Comparison of ENCODE assay signal across 19 mouse cellular contexts in genomic region chr15:98526057-98526456, GRCm38 (mm10). TPM values are rescaled to one million over a fixed set of nuclear protein-coding genes. Genes with fewer than 3 reads are reported as not detected.
A peak's percentile ranks its signal among the peaks of the same experiment; 100 is the strongest.
DNase-seq lines count a peak whose midpoint lies in the region; ATAC-seq and TF ChIP-seq lines count a peak whose summit lies in the region.
"Had no signal": no experiment of that assay in that cellular context is flagged by ENCODE, and none has a peak within 500 bp of the region (broad histone marks: within the 10 kb centered on the region; RNA-seq: fewer than 3 reads in every experiment).

No protein-coding gene starts in this region.

- peak overlapping the region; percentile 41 for H3K27ac ChIP-seq in gastrocnemius, adult 2 months
- H3K27ac ChIP-seq: embryonic facial prominence, embryonic 12.5 days; heart, adult 2 months; neural tube, embryonic 15.5 days had no signal

- H3K4me3 ChIP-seq in gastrocnemius, adult 2 months: no peak overlapping the region
- H3K4me3 ChIP-seq: embryonic facial prominence, embryonic 12.5 days; heart, adult 2 months; neural tube, embryonic 15.5 days had no signal

- ATAC-seq in erythroblast, adult 5-6 weeks (replicated peaks; ENCODE audit: low FRiP score, poor library complexity, severe bottlenecking): peak; percentile 91
- peak; percentile 46; the same call in 1 of the 2 replicates for ATAC-seq in megakaryocyte progenitor cell, adult 5-6 weeks (replicated peaks; ENCODE audit: poor library complexity)
- ATAC-seq: inflammation-experienced regulatory T-cells, adult 6 months had no signal

- TF ChIP-seq CTCF in gastrocnemius, adult 2 months (IDR thresholded peaks at IDR 0.05): no peak

- no peak for DNase-seq in gastrocnemius, adult 2 months
- DNase-seq in gastrocnemius, postnatal 36 days: no peak
- peak; percentile 34 for DNase-seq in MN1 (ENCODE audit: low spot score)
- no peak for DNase-seq in embryo, embryonic 9.5 days (ENCODE audit: extremely low spot score)
- DNase-seq in frontal cortex, postnatal 10 days (ENCODE audit: low spot score in 2 of 2): no peak
- DNase-seq in frontal cortex, adult 2 months (ENCODE audit: extremely low spot score in 1 of 2, low spot score in 1 of 2): no peak
- DNase-seq: cerebellum, adult 9-10 months; heart, adult 2 months; heart, postnatal 36 days; kidney, postnatal 14 days; lung, postnatal 14 days; midbrain, embryonic 14.5 days had no signal

- intact Hi-C loops in gastrocnemius, adult 2 months (cut with DNase I): no loop called here
- intact Hi-C loops in gastrocnemius, postnatal 36 days (cut with DNase I): no loop called here

RNA-seq across cellular contexts. Expression of gene Kansl2, which starts 8.0 kb away (rescaled TPM):
- total RNA-seq in gastrocnemius, adult 2 months (2021): 10 to 100 TPM; 64.7 to 66.3 TPM
- total RNA-seq in gastrocnemius, postnatal 36 days (2021): 10 to 100 TPM; 62.2 to 64.5 TPM
- total RNA-seq in erythroblast, adult 5-6 weeks (2015; ENCODE audit: low replicate concordance): 15.9 and 17.1 TPM in 2 replicates
- 4.9 and 11.4 TPM in 2 replicates for total RNA-seq in erythroblast, adult 5-6 weeks (2017; ENCODE audit: low replicate concordance)
- 65.7 and 68.6 TPM in 2 replicates for total RNA-seq in megakaryocyte progenitor cell, adult 5-6 weeks (2015)
- total RNA-seq in megakaryocyte progenitor cell, adult 5-6 weeks (2017): 60.1 and 62.8 TPM in 2 replicates
- polyA plus RNA-seq in frontal cortex, adult 2 months (2012; rRNA removed): 54.4 and 56.4 TPM in 2 replicates

RNA-seq across cellular contexts. Expression of gene Olfr279, which starts 33.9 kb away (rescaled TPM):
- not detected for total RNA-seq in gastrocnemius, adult 2 months (2021)
- total RNA-seq in gastrocnemius, postnatal 36 days (2021): not detected
- total RNA-seq in erythroblast, adult 5-6 weeks (2015; ENCODE audit: low replicate concordance): not detected in 2 replicates
- 0.17 TPM in 1 of 2 replicates, not detected in the other for total RNA-seq in erythroblast, adult 5-6 weeks (2017; ENCODE audit: low replicate concordance)
- total RNA-seq in megakaryocyte progenitor cell, adult 5-6 weeks (2015): not detected in 2 replicates
- not detected in 2 replicates for total RNA-seq in megakaryocyte progenitor cell, adult 5-6 weeks (2017)
- polyA plus RNA-seq in frontal cortex, adult 2 months (2012; rRNA removed): 0.29 TPM in 1 of 2 replicates, not detected in the other
- total RNA-seq: heart, adult 2 months; heart, postnatal 36 days had no signal
- polyA plus RNA-seq: heart, adult 2 months; limb, embryonic 11.5 days; midbrain, embryonic 14.5 days; neural tube, embryonic 15.5 days had no signal

RNA-seq across cellular contexts. Expression of gene Lalba, which starts 43.5 kb away (rescaled TPM):
- not detected for total RNA-seq in gastrocnemius, adult 2 months (2021)
- total RNA-seq in gastrocnemius, postnatal 36 days (2021): not detected
- total RNA-seq in erythroblast, adult 5-6 weeks (2015; ENCODE audit: low replicate concordance): not detected in 2 replicates
- not detected in 2 replicates for total RNA-seq in erythroblast, adult 5-6 weeks (2017; ENCODE audit: low replicate concordance)
- total RNA-seq in megakaryocyte progenitor cell, adult 5-6 weeks (2015): not detected in 2 replicates
- not detected in 2 replicates for total RNA-seq in megakaryocyte progenitor cell, adult 5-6 weeks (2017)
- not detected in 2 replicates for polyA plus RNA-seq in frontal cortex, adult 2 months (2012; rRNA removed)
- total RNA-seq: heart, adult 2 months; heart, postnatal 36 days; layer of hippocampus, postnatal 25 days had no signal
- polyA plus RNA-seq: embryonic facial prominence, embryonic 12.5 days; inflammation-experienced regulatory T-cells, adult 6 months; limb, embryonic 11.5 days; midbrain, embryonic 14.5 days; neural tube, embryonic 15.5 days had no signal

RNA-seq across cellular contexts. Expression of gene Ccnt1, which starts 44.7 kb away (rescaled TPM):
- total RNA-seq in gastrocnemius, adult 2 months (2021): 10 to 100 TPM; 20.4 to 20.5 TPM
- 10 to 100 TPM; 12.4 to 17.9 TPM for total RNA-seq in gastrocnemius, postnatal 36 days (2021)
- total RNA-seq in erythroblast, adult 5-6 weeks (2015; ENCODE audit: low replicate concordance): 23.8 and 41.1 TPM in 2 replicates
- 37.2 and 38.3 TPM in 2 replicates for total RNA-seq in erythroblast, adult 5-6 weeks (2017; ENCODE audit: low replicate concordance)
- 47.1 and 57.8 TPM in 2 replicates for total RNA-seq in megakaryocyte progenitor cell, adult 5-6 weeks (2015)
- total RNA-seq in megakaryocyte progenitor cell, adult 5-6 weeks (2017): 54.1 and 62.5 TPM in 2 replicates
- 18.8 and 21.1 TPM in 2 replicates for polyA plus RNA-seq in frontal cortex, adult 2 months (2012; rRNA removed)

RNA-seq across cellular contexts. Expression of gene 4930415O20Rik, which starts 44.7 kb away (rescaled TPM):
- 1 to 10 TPM in 1 of 2 experiments, not detected in 1; 1.2 TPM for total RNA-seq in gastrocnemius, adult 2 months (2021)
- total RNA-seq in gastrocnemius, postnatal 36 days (2021): under 1 TPM in 1 of 2 experiments, not detected in 1; 0.87 TPM
- not detected in 2 replicates for total RNA-seq in erythroblast, adult 5-6 weeks (2015; ENCODE audit: low replicate concordance)
- not detected in 2 replicates for total RNA-seq in erythroblast, adult 5-6 weeks (2017; ENCODE audit: low replicate concordance)
- total RNA-seq in megakaryocyte progenitor cell, adult 5-6 weeks (2015): not detected in 2 replicates
- total RNA-seq in megakaryocyte progenitor cell, adult 5-6 weeks (2017): not detected in 2 replicates
- 0.34 TPM in 1 of 2 replicates, not detected in the other for polyA plus RNA-seq in frontal cortex, adult 2 months (2012; rRNA removed)
- polyA plus RNA-seq: embryonic facial prominence, embryonic 12.5 days; heart, adult 2 months; inflammation-experienced regulatory T-cells, adult 6 months; midbrain, embryonic 14.5 days; neural tube, embryonic 15.5 days had no signal
